ENCODE assay signal across 20 mouse cellular contexts in genomic region chr6:102512085-102512484, GRCm38 (mm10).
DNase-seq lines count a peak whose midpoint lies in the region; ATAC-seq and TF ChIP-seq lines count a peak whose summit lies in the region.
"Had no signal": no experiment of that assay in that cellular context is flagged by ENCODE, and none has a peak within 500 bp of the region (broad histone marks: within the 10 kb centered on the region; RNA-seq: fewer than 3 reads in every experiment).

No protein-coding gene starts in this region.

- no peaks in the 10 kb centered on the region for H3K27me3 ChIP-seq in hindbrain, embryonic 10.5 days (ENCODE audit: insufficient read depth, poor library complexity, severe bottlenecking)
- no peaks in the 10 kb centered on the region for H3K27me3 ChIP-seq in hindbrain, postnatal 0 days (ENCODE audit: insufficient read depth, low read length)
- H3K27me3 ChIP-seq in midbrain, embryonic 15.5 days (replicated peaks) = no peaks in the 10 kb centered on the region
- H3K27me3 ChIP-seq in midbrain, embryonic 11.5 days (ENCODE audit: control insufficient read depth, insufficient read depth, low read length) = no peaks in the 10 kb centered on the region
- H3K27me3 ChIP-seq in embryonic facial prominence, embryonic 10.5 days (replicated peaks; ENCODE audit: low read depth, poor library complexity, severe bottlenecking) = no peaks in the 10 kb centered on the region
- H3K27me3 ChIP-seq: heart, embryonic 12.5 days; hindbrain, embryonic 13.5 days; intestine, embryonic 15.5 days had no signal

- DNase-seq in embryo, embryonic 10 days (ENCODE audit: low spot score) = peak; percentile 14
- no peak for DNase-seq in embryo, embryonic 9.5 days (ENCODE audit: extremely low spot score)
- peak; percentile 6 for DNase-seq in hindbrain, embryonic 10.5 days (ENCODE audit: low spot score)
- no peak for DNase-seq in hindbrain, postnatal 0 days (ENCODE audit: low spot score)
- DNase-seq in midbrain, embryonic 11.5 days (ENCODE audit: low spot score, missing footprints) = no peak
- DNase-seq in embryonic facial prominence, embryonic 10.5 days (ENCODE audit: low spot score) = peak; percentile 8
- no peak for DNase-seq in kidney, postnatal 36 days
- DNase-seq: adrenal gland, postnatal 10 days; B cell, adult 2 months; cerebellum, adult 11-12 months; cerebellum, adult 9-10 months; cerebellum, postnatal 25 days; gastrocnemius, postnatal 25 days had no signal

- H3K9ac ChIP-seq in hindbrain, postnatal 0 days (replicated peaks; ENCODE audit: low read length) = no peak overlapping the region
- H3K9ac ChIP-seq in midbrain, embryonic 15.5 days = no peak overlapping the region
- no peak overlapping the region for H3K9ac ChIP-seq in midbrain, embryonic 11.5 days (ENCODE audit: low read length)
- H3K9ac ChIP-seq: heart, embryonic 12.5 days; hindbrain, embryonic 13.5 days; intestine, embryonic 15.5 days had no signal

- peaks cover 4% of the 10 kb centered on the region for H3K4me1 ChIP-seq in hindbrain, embryonic 10.5 days (replicated peaks)
- H3K4me1 ChIP-seq in hindbrain, postnatal 0 days (ENCODE audit: insufficient read depth, low read length) = no peaks in the 10 kb centered on the region
- no peaks in the 10 kb centered on the region for H3K4me1 ChIP-seq in midbrain, embryonic 15.5 days
- no peaks in the 10 kb centered on the region for H3K4me1 ChIP-seq in midbrain, embryonic 11.5 days (ENCODE audit: control insufficient read depth, insufficient read depth, low read length)
- no peaks in the 10 kb centered on the region for H3K4me1 ChIP-seq in embryonic facial prominence, embryonic 10.5 days
- H3K4me1 ChIP-seq: heart, embryonic 12.5 days; intestine, embryonic 15.5 days had no signal

- no peak for TF ChIP-seq CTCF in hindbrain, postnatal 0 days (IDR thresholded peaks at IDR 0.05; ENCODE audit: low read depth)

- no peak overlapping the region for H3K4me2 ChIP-seq in hindbrain, postnatal 0 days (ENCODE audit: low read depth, low read length)
- no peak overlapping the region for H3K4me2 ChIP-seq in midbrain, embryonic 15.5 days
- H3K4me2 ChIP-seq in midbrain, embryonic 11.5 days = no peak overlapping the region
- H3K4me2 ChIP-seq: heart, embryonic 12.5 days; hindbrain, embryonic 13.5 days; intestine, embryonic 15.5 days had no signal

- H3K27ac ChIP-seq in hindbrain, embryonic 10.5 days = no peak overlapping the region
- H3K27ac ChIP-seq in hindbrain, postnatal 0 days = no peak overlapping the region
- no peak overlapping the region for H3K27ac ChIP-seq in midbrain, embryonic 15.5 days
- H3K27ac ChIP-seq in midbrain, embryonic 11.5 days (ENCODE audit: low read depth, low read length) = no peak overlapping the region
- no peak overlapping the region for H3K27ac ChIP-seq in embryonic facial prominence, embryonic 10.5 days (replicated peaks)
- H3K27ac ChIP-seq: hindbrain, embryonic 13.5 days; intestine, embryonic 15.5 days had no signal

- ATAC-seq in hindbrain, postnatal 0 days = no peak
- 0 out of 2 replicates have a peak, but pooled peaks have one; percentile 50 for ATAC-seq in midbrain, embryonic 15.5 days (replicated peaks)
- ATAC-seq in midbrain, embryonic 11.5 days (ENCODE audit: low FRiP score) = no peak
- ATAC-seq: CD4-positive, CD25-positive, alpha-beta regulatory T cell, adult 4 months; forebrain, embryonic 16.5 days; intestine, embryonic 15.5 days had no signal

- H3K36me3 ChIP-seq in hindbrain, embryonic 10.5 days = no peaks in the 10 kb centered on the region
- no peaks in the 10 kb centered on the region for H3K36me3 ChIP-seq in hindbrain, postnatal 0 days (ENCODE audit: insufficient read depth, low read length)
- H3K36me3 ChIP-seq in midbrain, embryonic 15.5 days (replicated peaks) = no peaks in the 10 kb centered on the region
- H3K36me3 ChIP-seq in midbrain, embryonic 11.5 days (ENCODE audit: control insufficient read depth, insufficient read depth, low read length) = no peaks in the 10 kb centered on the region
- H3K36me3 ChIP-seq in embryonic facial prominence, embryonic 10.5 days (replicated peaks) = no peaks in the 10 kb centered on the region
- H3K36me3 ChIP-seq: G1E; heart, embryonic 12.5 days; hindbrain, embryonic 13.5 days; intestine, embryonic 15.5 days had no signal

- WGBS in hindbrain, embryonic 10.5 days = 7% methylated on average over 1 of the region's 1 CpGs
- WGBS in hindbrain, postnatal 0 days = 33% methylated on average over 1 of the region's 1 CpGs
- 12% methylated on average over 1 of the region's 1 CpGs for WGBS in midbrain, embryonic 15.5 days
- WGBS in midbrain, embryonic 11.5 days = 16% methylated on average over 1 of the region's 1 CpGs
- 35% methylated on average over 1 of the region's 1 CpGs for WGBS in embryonic facial prominence, embryonic 10.5 days

- no peaks in the 10 kb centered on the region for H3K9me3 ChIP-seq in hindbrain, embryonic 10.5 days
- no peaks in the 10 kb centered on the region for H3K9me3 ChIP-seq in hindbrain, postnatal 0 days (ENCODE audit: low read length)
- no peaks in the 10 kb centered on the region for H3K9me3 ChIP-seq in midbrain, embryonic 15.5 days
- H3K9me3 ChIP-seq in midbrain, embryonic 11.5 days (ENCODE audit: control insufficient read depth, low read length) = no peaks in the 10 kb centered on the region
- H3K9me3 ChIP-seq in embryonic facial prominence, embryonic 10.5 days = no peaks in the 10 kb centered on the region
- H3K9me3 ChIP-seq: heart, embryonic 12.5 days; hindbrain, embryonic 13.5 days; intestine, embryonic 15.5 days had no signal

- no peak overlapping the region for H3K4me3 ChIP-seq in hindbrain, embryonic 10.5 days
- H3K4me3 ChIP-seq in hindbrain, postnatal 0 days (ENCODE audit: low read length) = no peak overlapping the region
- no peak overlapping the region for H3K4me3 ChIP-seq in midbrain, embryonic 15.5 days
- no peak overlapping the region for H3K4me3 ChIP-seq in midbrain, embryonic 11.5 days (ENCODE audit: low read depth, low read length)
- H3K4me3 ChIP-seq in embryonic facial prominence, embryonic 10.5 days = no peak overlapping the region
- H3K4me3 ChIP-seq: heart, embryonic 12.5 days; hindbrain, embryonic 13.5 days; intestine, embryonic 15.5 days had no signal

Comparison
In these comparisons a context has a peak if more than half of its experiments do, and no peak if none do; other contexts are left out.
1. DNase-seq: peak in embryo, embryonic 10 days (single experiment), hindbrain, embryonic 10.5 days (single experiment) and embryonic facial prominence, embryonic 10.5 days (single experiment); none in embryo, embryonic 9.5 days (single experiment), hindbrain, postnatal 0 days (single experiment), midbrain, embryonic 11.5 days (single experiment) and kidney, postnatal 36 days (0 of 2).